Mouse (Mus musculus): Measurements from ENCODE around the gene Slc8a1.
A peak's percentile ranks its signal among the peaks of the same experiment; 100 is the strongest.

The Slc8a1 gene

DNA sequence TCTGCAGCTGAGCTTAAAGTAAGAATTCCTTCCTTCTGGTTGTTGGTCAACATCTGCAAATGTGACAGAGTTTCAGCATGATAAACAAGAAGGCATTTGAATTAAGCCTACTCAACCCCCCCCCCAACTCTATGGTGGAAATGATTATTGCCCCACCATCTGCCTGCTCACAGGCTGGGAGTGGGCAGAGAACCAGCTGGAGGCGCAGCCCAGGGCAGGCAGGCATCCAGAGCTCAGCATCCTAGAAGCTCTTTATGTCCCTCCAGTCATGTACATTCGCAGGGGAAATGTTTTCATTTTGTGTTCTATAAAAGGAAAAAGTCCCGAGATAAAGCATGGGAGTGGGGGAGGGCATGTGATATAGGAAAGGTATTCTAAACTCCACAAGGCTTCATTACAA is 235.4 kb downstream of the Slc8a1 start:
- peak; percentile 73 for DNase-seq

GRCm38 (mm10) chr17:81500686-81501407 is 237.3 kb downstream of the Slc8a1 start:
- DNase-seq = no peak

DNA sequence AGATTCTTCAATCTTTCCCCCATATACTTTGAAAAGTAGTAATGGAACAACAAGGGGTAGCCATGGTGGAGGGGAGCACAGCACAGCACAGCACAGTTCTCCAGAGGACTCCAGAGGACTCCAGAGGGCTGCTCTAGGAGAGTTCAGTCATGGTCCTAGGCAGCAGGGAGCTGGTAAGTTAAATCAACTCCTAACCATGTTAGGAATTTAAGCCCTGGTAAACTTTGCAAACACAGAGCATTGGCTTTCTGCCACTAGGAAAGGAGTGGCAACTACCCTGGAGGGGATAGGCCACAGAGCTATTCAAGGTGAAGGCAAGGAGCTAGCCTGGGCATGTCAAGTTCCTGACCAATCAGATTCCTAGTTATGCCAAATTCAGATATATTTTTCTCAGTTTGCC is 240.3 kb downstream of the Slc8a1 start:
- no peak for DNase-seq

DNA sequence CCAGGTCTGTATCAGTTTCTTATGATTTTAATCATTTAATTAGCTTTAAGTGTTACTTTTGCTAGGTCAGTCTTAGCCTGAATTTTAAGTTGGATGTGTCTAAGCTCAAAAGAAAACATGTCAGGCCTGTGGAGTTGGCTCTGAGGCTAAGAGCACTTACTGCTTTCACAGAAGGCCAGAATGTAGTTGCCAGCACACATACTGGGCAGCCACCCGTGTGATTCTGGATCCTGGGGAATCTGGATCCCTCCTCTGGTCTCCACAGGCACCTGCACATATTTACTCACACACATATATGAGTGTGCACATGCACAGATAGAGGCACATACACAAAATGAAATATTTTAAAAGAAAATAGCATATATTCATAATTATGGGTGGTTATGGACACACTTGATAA is 241.6 kb downstream of the Slc8a1 start:
- DNase-seq = no peak

DNA sequence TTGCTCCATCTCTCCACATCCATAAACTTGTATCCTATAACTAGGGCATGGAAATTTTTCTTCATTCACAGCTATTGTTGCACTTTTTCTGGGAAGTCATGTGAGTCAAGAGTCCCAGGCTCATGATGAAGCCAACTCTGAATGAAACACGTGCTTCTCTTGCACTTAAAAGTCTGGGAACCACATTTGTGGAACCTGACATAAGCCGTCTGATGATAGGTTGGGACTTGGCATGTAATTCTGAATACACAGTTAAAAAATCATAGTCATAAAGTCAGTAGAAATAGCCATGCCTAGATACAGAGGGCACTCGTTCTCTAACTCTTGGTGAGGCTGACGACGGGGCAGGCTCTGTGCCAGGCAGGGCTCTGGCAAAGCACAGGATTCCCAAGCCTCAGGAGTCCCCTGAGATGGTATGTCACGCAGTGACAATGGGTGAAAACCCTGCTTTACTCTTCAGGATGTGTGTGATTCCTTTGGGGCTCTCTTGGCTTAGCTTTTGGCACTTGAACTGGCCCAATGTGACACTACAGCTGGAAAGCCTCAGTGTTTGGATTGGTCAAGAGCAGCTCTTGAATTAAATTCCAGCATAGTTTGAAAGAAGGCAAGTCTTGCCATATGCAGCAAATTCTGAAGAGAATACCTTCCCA is 245.8 kb downstream of the Slc8a1 start:
- DNase-seq = no peak

- DNase-seq = no peak
Measured at GRCm38 (mm10) chr17:81486388-81486787, 251.8 kb downstream of the Slc8a1 start.

GRCm38 (mm10) chr17:81481843-81482490 is 256.2 kb downstream of the Slc8a1 start:
- no peak for DNase-seq

DNA sequence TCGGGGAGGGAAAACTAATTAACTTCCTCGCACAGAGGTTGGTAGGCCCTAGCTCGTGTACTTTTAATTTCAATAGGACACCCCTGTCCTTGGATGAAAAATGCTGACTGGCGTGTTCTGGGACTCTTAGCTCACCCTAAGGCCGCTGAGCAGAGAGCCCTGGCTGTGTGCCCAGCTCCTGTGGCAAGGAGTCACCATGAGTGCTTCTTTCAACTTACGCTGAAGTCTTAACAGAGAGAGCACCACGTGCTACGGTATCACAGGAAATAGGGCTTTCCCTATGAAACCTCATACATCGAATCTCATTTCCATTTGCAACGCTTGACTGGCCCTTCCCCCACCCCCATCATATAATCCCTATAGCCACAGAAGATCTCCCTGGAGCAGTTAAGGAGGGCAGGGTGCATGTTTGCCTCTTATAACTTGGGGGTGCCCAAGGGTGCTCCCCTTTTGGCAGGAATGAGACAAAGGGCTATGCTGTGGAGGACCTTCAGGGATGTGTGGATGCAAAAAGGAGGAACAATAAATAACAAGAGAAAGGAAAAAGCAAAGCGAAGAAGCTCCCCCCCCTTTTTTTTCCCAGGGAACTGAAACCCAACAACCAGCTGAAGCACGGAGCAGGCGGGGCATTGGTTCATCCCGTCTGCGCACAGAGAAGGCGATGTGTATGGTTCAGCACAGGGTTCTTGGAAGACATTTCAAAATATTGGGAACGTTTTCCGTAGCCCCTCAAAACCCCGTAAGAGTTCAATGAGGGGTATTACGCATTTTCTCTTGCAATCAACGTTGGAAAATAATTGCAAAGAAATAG is 257.6 kb downstream of the Slc8a1 start:
- DNase-seq = peak; percentile 15

DNA sequence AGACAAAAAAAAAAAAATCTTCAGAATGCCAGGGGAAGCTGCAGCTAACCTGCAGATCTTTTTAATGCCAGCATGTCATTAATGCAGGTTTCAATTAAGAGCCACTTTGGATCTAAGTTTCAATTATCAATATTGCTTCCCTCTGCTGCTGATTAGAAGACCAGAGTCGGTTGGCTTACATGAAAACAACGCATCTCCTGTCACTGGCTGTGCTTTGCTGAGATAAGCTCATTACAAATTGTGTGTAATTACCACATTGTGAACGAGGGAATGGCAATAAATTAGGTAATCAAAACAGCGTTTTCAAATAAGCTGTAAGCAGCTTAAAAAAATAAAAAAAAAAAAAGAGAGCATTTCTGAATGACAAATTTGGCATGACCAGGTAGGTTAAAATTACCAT is 258.4 kb downstream of the Slc8a1 start:
- DNase-seq = no peak

DNA sequence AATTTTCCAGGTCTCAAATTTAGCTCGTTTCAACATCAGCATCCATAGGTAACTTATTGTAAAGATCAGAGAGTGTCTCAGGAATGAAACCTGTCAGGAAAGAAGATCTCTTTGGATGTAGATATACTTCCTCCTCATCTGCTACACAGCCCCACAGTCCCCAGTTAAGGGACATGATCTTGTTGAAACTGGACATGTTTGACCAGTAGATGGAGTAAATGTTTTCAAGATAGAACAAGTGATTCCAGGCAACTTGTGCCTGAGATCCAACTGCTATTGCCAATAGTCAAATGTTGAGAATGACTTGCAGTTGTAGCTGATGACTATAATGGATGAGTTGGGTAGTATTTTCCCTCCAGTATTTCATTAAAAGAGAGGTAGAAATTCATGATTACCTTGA is 260.8 kb downstream of the Slc8a1 start:
- no peak for DNase-seq

DNA sequence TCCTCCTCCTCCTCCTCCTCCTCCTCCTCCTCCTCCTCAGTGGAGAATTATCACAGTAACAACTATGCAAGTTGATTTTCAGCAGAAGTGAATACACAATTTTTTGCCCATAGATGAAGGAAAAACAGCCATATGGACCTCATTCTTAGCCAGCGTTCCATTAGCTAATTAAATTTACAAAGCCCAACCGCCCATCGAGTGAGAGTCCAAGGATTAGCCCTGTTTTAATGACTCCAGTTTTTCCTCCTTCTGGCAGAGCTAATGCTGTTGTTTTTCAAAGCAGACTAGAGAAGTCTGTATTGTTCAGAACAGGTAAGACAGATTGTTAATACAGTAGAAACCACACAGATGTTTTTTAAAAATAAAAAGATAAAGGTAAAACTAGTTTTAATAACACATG is 264.8 kb downstream of the Slc8a1 start:
- DNase-seq = no peak

- no peak for DNase-seq
Measured at GRCm38 (mm10) chr17:81468941-81469340, 269.2 kb downstream of the Slc8a1 start.

- DNase-seq = no peak
Measured at GRCm38 (mm10) chr17:81459379-81459778, 278.8 kb downstream of the Slc8a1 start.

DNA sequence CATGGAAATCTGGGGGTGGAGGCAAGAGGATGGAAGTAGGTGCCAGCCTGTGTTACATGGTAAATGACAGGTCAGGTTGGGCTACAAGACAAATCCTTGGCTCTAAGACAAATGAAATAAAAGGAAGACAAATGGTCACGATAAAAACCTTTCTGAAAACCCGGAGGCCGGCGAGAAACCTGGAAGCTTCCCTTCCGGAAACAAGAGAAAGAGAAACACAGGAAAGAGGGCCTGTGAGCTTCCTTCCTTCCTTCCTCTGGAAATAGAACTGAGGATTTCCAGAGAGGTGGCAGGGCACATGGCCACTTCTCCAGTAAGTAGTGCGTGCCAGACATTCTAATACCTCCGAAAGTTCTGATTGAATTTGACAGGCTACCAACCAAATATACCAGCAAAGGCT is 282.2 kb downstream of the Slc8a1 start:
- no peak for DNase-seq

DNA sequence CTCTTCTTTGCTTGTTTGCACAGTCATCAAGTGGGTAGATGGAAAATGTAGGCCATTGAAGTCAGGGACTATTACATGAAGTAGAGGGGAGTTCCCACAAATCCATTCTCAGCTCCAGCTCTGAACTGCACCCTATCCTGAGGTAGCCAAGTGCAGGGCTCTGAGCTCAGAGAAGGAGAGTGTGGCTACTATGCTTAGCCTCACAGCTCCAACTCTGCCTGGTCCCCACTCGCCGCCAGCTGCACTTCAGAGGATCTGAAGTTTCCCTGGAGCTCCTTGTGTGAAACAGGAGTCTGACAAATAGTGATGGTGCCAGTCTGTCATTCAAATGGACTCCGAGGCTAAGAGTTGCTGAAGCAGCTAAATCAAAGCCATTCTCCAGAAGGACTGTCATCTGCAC is 282.9 kb downstream of the Slc8a1 start:
- no peak for DNase-seq

GRCm38 (mm10) chr17:81441463-81441862 is 296.7 kb downstream of the Slc8a1 start, which contains the start of gene Gm11096:
Gene Gm11096, plus strand, starts transcription at chr17:81441763.
- DNase-seq = no peak

GRCm38 (mm10) chr17:81433148-81433547 is 305.0 kb downstream of the Slc8a1 start:
- no peak for DNase-seq

DNA sequence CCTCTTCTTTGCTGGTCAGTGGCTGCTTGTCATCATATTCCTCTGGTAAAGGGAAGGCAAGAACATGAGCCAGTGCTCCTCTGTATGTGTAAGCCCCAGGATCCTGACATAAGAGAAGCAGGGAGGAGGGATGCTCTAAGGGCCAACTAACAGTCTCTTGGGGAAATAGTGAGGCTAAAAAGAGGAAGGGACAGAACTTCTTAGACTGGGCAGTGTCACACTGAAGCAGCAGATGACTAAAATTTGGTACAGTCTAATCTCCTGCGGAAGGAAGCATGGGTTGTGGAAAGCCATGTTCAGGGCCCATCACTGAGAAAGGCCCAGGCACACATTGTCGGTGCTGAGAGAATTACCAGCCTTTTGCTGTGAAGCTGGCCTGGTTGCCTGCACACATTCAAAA is 305.4 kb downstream of the Slc8a1 start:
- DNase-seq = no peak

GRCm38 (mm10) chr17:81427245-81427644 is 310.9 kb downstream of the Slc8a1 start:
- DNase-seq = peak; percentile 72

DNA sequence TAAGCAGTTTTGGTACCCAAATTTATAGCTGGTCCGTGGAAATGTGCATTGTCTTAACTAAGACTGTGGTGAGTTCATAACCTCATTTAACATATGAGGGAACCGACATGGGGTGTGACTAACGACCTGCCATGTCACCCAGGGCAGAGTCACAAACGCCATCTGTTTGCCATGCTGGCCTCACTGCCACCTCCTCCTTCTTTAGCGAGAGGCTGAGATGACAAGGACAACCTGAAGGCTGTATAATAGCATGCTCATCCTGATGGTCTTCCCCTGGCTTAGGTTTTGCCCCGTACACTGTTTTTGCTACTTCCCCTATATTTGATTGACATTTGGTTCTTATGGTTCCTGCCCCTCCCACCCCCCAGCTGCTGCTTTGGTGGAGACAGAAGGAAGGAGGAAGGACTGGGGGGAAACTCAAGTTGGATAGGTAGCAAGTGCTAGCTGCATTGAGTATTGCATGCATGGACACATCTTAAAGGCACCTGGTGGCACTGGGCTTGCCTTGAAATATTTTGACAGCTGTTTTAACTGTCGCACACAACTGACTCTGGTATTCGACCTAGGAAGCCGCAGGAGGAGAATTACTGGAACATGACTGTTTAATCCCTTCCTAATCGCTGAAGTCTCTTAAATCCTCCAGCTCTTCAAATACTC is 313.8 kb downstream of the Slc8a1 start:
- DNase-seq = no peak

DNA sequence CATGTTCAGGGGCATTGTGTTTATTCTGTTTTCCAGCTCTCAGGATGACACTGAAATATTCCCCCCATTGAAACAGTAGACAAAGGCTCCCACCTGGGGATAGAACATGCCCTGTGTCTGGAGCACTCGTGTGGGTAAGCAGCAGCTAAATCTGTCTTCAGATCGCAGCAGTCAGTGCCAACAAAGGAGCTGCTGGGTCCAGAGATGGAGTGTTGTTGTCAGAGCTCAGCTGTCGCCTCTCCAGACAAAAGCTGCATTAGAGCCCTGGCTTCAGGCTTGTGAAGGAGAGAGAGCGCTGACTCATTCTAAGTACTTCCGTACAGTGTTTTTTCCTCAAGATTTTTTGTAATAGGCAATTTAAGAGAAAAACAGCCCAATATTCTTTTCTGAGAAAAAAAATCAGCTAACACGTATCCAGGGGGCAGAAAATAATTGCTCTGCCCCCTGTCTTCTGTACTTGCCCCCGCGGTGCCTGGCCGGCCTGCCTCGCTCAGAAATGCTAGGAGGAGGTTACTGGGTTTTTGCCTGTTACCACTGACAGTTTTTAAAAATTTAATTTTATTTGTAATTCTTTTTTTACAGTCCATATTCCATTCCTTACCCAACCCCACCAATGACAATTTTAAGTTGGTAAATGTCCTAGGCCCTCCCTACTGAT is 318.2 kb downstream of the Slc8a1 start:
- DNase-seq = peak; percentile 67
